Mouse (Mus musculus): Measurements from ENCODE around the gene Mfng.

Mfng gene

GRCm38 (mm10) chr15:78786411-78786818 is 13.1 kb upstream of the Mfng start:
- no peak for DNase-seq

DNA sequence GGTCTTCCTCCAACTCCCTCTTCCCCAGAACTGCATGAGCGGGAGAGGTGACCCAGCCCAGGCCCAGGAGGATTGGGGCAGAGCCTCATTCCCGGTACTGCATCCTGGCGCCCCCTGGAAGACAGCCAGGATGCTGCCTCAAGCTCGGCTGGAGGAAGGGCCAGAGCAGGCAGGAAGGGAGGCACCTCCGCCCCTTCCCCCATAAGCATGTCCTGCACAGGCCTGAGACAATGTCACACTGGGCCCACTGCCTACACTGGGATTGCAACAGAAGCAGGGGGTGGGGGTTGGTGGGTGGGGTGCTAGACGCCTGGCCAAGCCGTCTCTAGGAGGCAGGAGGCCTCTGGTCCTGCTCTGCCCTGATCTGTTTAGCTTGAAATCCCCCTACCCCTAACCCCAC is 12.7 kb upstream of the Mfng start:
- no peak for DNase-seq

DNA sequence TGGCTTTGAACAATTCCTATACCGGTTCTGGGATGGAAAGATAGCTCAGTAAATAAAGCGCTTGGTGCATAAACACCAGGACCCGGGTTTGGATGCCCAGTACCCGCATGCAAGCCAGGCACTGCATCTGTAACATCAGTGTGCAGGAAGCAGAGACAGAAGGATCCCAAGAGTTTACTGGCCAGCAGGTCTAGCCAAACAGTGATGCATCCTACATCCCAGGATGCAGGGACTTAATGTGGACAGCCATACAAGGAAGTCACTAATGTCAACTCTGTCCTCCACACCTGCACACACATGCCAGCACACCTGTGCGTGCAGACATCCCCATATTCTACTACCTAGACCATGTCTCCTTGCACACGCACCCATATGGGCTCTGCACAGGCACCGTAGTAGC is 12.0 kb upstream of the Mfng start:
- DNase-seq: no peak

DNA sequence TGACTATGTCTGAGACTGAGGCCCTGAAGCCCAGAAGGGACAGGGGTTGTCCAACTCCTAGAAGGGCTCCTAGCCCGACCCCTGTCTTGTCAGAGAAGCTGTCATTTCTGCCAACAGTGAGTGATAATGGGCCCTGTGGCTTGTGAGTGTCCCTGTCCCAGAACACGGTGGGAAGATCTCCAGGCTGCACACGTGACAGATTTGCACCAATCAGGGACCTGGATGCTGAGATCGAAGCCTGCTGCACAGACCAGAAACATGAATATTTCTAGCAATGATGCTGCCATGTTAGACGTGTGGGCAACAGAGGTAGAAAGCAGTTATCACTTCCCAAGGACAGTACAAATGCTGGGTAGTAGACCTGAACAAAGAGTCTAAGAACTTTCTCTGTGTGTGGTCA is 11.2 kb upstream of the Mfng start:
- DNase-seq: no peak

- no peak for DNase-seq
These were observed 9.3 kb upstream of the Mfng start for GRCm38 (mm10) chr15:78782348-78783103.

GRCm38 (mm10) chr15:78780908-78781307 is 7.6 kb upstream of the Mfng start:
- no peak for DNase-seq

GRCm38 (mm10) chr15:78780359-78780758 is 7.1 kb upstream of the Mfng start:
- no peak for DNase-seq

- no peak for DNase-seq
These were observed 6.4 kb upstream of the Mfng start for GRCm38 (mm10) chr15:78779690-78780089.

DNA sequence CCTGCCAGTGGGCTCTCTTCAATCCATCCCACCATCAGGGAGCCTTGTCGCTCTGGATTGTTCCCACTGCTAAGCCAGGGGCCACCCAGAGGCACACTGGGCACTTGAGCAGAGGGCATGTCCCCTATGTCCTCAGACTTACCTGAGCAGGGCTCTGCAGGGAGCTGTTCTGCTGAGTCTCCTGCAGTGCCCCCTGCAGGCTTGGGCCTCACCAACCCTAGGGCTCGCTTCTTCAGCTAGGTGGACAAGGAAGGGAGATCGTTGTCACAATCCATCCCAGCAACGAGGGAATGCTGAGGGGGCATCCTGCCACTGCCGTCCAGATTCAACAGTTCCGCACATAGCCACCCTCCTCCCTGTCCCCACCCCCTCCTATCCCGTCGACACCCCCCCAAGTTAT is 6.0 kb upstream of the Mfng start:
- DNase-seq: peak; percentile 44

DNA sequence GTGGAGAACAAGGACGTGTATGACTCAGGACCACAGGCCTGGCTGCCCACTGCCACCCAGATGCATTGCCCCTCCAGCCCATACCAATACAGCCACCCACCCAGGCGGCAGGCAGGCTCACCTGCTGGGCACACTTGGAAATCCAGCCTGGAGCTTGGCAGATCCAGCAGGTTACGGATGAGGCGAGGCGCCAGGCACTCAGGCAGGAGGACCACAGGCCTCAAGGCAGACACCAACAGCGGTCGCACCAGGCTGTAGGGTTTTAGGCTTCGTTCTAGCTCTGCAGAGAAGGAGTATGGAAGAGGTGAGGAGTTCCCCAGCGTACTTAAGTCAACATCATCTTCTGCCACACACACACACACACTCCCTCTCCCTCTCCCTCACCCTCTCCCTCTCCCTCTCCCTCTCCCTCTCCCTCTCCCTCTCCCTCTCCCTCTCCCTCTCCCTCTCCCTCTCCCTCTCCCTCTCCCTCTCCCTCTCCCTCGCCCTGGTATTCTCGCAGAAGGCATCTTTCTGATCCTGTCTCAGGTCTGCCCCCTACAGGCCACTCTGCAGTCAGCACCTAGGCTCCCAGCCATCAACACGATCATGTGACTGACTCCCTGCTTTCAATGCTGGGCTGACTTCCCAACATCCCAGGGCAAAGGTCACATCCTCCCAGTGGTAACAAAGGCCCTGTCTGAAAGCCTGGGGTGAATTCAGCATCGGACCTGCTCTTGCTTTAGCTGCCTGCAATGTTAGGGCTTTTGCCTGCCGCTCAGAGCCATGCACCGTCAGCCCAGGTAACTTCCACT is 5.0 kb upstream of the Mfng start:
- DNase-seq: peak; percentile 83

GRCm38 (mm10) chr15:78772856-78773255 is 419 bp downstream of the Mfng start:
- DNase-seq: no peak

DNA sequence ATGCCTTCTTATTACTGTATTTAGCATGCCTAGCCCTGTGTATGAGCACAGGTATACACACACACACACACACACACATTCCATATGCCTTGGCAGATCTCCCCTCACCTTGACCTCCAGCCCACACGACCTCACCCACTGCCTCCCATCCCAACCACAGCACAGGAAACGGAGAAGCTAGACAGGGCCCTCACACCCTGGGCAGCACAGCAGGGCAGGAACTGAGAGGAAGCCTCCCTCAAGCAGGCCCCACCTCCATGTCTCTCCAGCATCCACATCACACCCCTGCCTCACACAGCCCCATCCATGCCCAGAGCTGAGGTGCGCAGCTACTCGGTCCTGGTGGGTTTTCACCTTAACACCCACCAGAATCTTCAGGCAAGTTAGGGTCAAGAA is 909 bp downstream of the Mfng start:
- peak; percentile 77 for DNase-seq

GRCm38 (mm10) chr15:78771531-78772367 is 1.5 kb downstream of the Mfng start:
- peak; percentile 78 for DNase-seq

GRCm38 (mm10) chr15:78770983-78771355 is 2.3 kb downstream of the Mfng start:
- DNase-seq: peak; percentile 60

DNA sequence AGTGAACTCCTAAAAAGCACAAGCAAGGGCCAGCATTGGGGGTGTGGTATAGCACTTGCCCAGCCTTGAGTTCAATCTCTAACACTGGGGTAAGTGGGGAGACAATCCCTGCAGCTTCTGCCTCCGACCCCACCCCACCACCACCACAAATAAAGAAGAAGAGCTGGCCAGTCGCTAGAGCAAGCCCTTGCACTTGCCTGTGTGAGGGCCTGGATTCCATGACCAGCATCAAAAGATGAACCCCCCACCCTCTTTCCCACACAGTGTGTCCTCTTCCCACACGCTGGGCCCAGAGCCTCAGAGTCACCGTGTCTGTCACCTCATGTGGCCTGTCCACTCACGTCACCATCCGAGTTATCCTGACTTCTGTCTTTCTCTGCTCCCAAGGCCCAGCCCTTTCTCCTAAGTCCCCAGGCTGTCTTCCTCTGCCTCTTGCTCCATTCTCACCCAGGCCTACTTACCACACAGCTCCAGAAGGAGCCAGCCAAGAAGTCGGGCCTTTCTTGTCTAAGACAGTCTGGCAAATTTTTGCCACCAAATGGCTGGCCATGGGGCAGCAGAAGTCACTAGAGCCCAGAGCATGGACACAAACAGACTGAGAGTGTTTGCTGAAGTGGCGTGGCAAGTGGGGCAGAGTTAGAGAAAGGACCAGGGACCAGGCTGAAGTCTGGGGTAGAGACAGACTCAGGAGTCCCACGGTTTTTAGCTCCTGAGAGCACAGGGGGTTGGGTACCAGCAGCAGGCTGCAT is 2.9 kb downstream of the Mfng start:
- no peak for DNase-seq

DNA sequence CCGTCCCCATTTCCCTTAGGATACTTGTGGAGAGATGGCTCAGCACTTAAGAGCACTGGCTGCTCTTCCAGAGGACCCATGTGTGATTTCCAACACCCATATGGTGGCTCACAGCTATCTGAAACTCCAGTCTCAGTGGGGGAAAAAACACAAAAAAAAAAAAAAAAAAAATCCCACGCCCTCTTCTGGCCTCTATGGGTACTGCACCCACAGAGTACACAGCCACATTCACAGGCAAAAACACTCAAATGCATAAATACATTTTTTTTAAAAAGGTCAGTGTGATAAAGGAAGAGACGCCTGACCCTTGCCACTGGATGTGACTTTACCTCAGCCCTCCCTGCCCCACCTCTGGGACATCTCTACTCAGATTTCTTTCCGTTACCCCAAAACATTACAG is 4.2 kb downstream of the Mfng start:
- no peak for DNase-seq

DNA sequence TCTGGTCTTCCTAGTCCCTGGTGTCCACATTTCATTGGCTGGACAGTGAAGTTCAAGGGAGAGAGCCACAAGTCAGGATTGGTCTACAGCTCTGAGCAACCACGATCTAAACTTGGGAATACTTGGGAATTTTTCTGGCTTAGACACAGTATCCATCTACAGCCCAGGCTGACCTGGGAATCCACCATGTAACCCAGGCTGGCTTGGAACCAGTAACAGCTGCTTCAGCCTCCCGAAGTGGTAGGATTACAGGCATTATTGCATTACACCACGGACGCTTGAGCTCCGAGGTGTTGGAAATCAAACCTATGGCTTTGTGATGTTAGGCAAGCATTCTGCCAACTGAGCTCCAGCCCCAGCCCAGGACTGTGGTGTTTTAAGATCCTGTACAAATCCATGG is 9.6 kb downstream of the Mfng start:
- DNase-seq: no peak

- no peak for DNase-seq
These were observed 10.1 kb downstream of the Mfng start for GRCm38 (mm10) chr15:78763210-78763609.

DNA sequence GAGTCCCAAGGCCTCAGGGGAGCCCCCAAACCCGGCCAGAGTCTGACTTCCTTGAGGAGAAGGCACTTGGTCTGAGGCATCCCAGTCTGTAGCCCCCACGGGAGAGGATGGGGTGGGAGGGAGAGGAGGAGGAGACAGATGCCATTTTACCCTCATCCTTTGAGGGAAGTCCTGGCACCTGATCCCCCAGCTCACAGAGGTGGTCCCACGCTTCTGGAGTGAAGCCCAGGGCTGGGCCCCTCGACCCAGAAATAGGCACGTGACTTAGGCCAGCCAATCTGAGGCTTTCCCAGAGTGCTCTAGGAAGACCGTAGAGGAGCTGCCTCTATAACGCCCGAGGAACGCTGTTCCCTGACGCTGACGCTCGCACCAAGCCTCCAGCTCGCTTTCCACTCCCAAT is 12.2 kb downstream of the Mfng start:
- DNase-seq: no peak

DNA sequence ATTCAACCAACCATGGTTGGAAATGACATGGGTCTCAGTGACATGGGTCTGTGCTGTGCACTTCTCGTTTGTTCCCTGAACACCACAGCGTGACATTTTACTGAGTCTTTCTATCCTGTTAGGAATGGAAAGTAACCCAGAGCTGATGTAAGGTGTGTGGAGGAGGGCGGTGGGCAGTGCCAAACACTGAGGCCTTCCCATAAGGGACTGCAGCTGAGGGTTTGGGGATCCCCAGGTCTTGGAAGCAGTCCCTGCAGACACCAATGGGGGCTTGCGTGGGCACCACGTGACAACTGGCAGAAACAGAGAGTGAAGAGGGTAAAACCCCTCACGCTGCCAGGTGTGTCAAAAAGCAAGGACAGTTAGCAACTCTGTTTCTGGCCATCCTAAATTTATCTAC is 15.1 kb downstream of the Mfng start:
- no peak for DNase-seq

GRCm38 (mm10) chr15:78755966-78756725 is 17.1 kb downstream of the Mfng start:
- DNase-seq: no peak

DNA sequence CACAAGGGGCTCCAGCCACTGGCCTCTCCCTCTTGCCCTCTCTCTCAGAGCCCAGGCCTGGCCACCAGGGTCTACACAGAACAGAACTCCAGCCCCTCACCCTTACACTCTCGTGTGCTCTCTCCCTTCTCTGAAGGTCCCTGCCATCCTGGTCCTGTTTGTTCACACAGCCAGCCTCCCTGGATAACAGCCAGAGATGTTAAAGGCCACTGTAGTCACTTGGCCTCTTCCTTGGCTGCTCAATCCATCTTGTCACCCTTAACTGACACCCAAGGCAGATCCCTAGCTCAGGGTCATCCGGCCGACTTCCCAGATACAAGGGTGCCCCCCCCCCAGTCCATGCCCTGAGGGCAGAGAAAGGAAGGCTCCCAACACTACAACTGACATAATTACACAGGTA is 18.0 kb downstream of the Mfng start:
- DNase-seq: no peak
